Mouse (Mus musculus) heart, embryonic 11.5 days (tissue): ENCODE results near the gene Gm21060. TPM values are rescaled to one million over a fixed set of nuclear protein-coding genes. Genes with fewer than 3 reads are reported as not detected.

Source experiments
- ATAC-seq: fragments of 200-750 bp; cut with Nextera tagmentation; replicated peaks from 2 replicates; pipeline ENCODE4 v1.8.0; 2017; ENCODE audit warnings: moderate library complexity; ENCODE audit not compliant: insufficient number of reproducible peaks, low FRiP score, low TSS enrichment
- H3K27ac ChIP-seq: fragments of 300-500 bp; sonication (generic); 2 replicates; pipeline ENCODE4 v1.5.1; 2014; ENCODE audit warnings: mild to moderate bottlenecking, low read depth, low read length
- H3K27me3 ChIP-seq: fragments of 300-500 bp; sonication (generic); 2 replicates; pipeline ENCODE4 v1.6.1; 2014; ENCODE audit warnings: mild to moderate bottlenecking, low read length, mixed read lengths; ENCODE audit not compliant: control insufficient read depth, insufficient read depth
- H3K36me3 ChIP-seq: fragments of 300-500 bp; sonication (generic); 2 replicates; pipeline ENCODE4 v1.6.1; 2014; ENCODE audit warnings: mild to moderate bottlenecking, low read length, moderate library complexity, mixed read lengths; ENCODE audit not compliant: control insufficient read depth, insufficient read depth
- H3K4me1 ChIP-seq: fragments of 300-500 bp; sonication (generic); 2 replicates; pipeline ENCODE4 v1.6.1; 2014; ENCODE audit warnings: low read length; ENCODE audit not compliant: control insufficient read depth, insufficient read depth
- H3K4me2 ChIP-seq: fragments of 300-500 bp; sonication (generic); 2 replicates; pipeline ENCODE4 v1.6.1; 2014; ENCODE audit warnings: mild to moderate bottlenecking, moderate library complexity
- H3K4me3 ChIP-seq: fragments of 300-500 bp; sonication (generic); 2 replicates; pipeline ENCODE4 v1.5.1; 2014; ENCODE audit warnings: low read depth, low read length
- H3K9ac ChIP-seq: fragments of 300-500 bp; sonication (generic); 2 replicates; pipeline ENCODE4 v1.6.1; 2014; ENCODE audit warnings: mild to moderate bottlenecking, low read depth, low read length, moderate library complexity
- H3K9me3 ChIP-seq: fragments of 300-500 bp; sonication (generic); replicated peaks from 2 replicates; pipeline ENCODE4 v1.6.1; 2016; ENCODE audit warnings: low read length; ENCODE audit not compliant: control insufficient read depth
- WGBS: fragments of 180-500 bp; shearing (Covaris S2); extraction: QIAGEN DNeasy Blood & Tissue Kit; methylation state at CpG from one replicate; pipeline ENCODE4 v1.1.7; 2014; ENCODE audit not compliant: insufficient replicate concordance; 5-methylcytosine and 5-hydroxymethylcytosine counted together
- polyA plus RNA-seq: library from polyadenylated mRNA; unstranded; fragments of >200 nt; fragmentation: Nextera tagmentation; extraction: Ambion mirVana; gene quantifications from 2 replicates; pipeline ENCODE4 v1.2.1, GENCODE M21; 2014

Gene Gm21060
- polyA plus RNA-seq, 1 experiment from 2014 or later = not detected

- Histone ChIP-seq H3K9ac (no peak overlapping the region), H3K4me3 (no peak overlapping the region), H3K27me3 (no peaks in the 10 kb centered on the region), H3K36me3 (no peaks in the 10 kb centered on the region), H3K27ac (no peak overlapping the region), H3K4me2 (no peak overlapping the region), H3K4me1 (no peaks in the 10 kb centered on the region), H3K9me3 (no peaks in the 10 kb centered on the region)
- ATAC-seq = no peak
- 17% methylated on average over 7 of the region's 7 CpGs for WGBS
Observed at GRCm38 (mm10) chr19:61267141-61267540, 29.7 kb downstream of the Gm21060 start.

DNA sequence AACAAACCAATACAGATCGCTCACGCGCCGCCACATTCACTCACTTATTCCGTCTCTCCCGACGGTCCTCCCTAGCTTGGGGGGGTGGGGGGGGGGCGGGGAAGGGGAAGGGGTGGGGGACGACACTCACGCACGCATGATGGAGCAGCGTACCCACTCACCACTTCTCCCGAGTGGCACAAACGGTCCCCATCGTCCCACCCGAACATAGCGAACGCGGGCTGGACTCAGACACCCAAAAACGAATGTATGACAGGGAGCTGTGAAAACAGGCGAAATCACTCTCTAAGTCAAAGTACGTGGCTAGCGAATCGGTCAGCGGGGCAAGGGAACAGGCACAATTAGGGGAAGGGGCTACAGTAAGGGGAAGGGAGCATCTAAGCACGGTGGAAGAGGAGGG is 30.2 kb downstream of the Gm21060 start:
- no peak for ATAC-seq
- no peak overlapping the region for H3K9ac ChIP-seq
- H3K36me3 ChIP-seq = no peaks in the 10 kb centered on the region

DNA sequence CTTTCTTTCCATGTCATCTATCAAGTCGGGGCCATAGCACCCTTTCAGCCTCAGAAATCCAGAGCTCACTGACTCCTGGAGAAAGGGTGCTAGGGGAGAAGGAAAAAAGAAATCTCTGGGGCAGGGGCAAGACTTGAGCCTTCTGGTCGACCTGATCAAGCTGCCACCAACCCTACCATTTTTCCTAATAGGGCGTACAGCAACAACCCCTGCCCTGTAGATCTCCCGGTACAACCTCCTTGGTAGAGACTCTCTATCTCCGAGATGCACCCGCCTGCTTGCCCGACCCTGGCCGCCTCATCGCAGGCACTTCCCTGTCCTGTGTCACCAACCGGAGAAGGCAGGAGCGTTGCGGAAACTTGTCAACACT is 30.6 kb downstream of the Gm21060 start:
- H3K4me2 ChIP-seq = no peak overlapping the region
- no peaks in the 10 kb centered on the region for H3K36me3 ChIP-seq
- no peak for ATAC-seq
- no peak overlapping the region for H3K4me3 ChIP-seq
- H3K27me3 ChIP-seq = no peaks in the 10 kb centered on the region
- no peak overlapping the region for H3K27ac ChIP-seq
- WGBS = 2% methylated on average over 12 of the region's 12 CpGs
- H3K4me1 ChIP-seq = no peaks in the 10 kb centered on the region
- H3K9me3 ChIP-seq = no peaks in the 10 kb centered on the region
- H3K9ac ChIP-seq = no peak overlapping the region

More for the DNA sequence above, 30.2 kb downstream of the Gm21060 start:
- H3K4me2 ChIP-seq = no peak overlapping the region
- H3K27me3 ChIP-seq = no peaks in the 10 kb centered on the region
- H3K27ac ChIP-seq = no peak overlapping the region
- no peaks in the 10 kb centered on the region for H3K9me3 ChIP-seq
- H3K4me1 ChIP-seq = no peaks in the 10 kb centered on the region
- H3K4me3 ChIP-seq = no peak overlapping the region
- WGBS = 3% methylated on average over 25 of the region's 26 CpGs

DNA sequence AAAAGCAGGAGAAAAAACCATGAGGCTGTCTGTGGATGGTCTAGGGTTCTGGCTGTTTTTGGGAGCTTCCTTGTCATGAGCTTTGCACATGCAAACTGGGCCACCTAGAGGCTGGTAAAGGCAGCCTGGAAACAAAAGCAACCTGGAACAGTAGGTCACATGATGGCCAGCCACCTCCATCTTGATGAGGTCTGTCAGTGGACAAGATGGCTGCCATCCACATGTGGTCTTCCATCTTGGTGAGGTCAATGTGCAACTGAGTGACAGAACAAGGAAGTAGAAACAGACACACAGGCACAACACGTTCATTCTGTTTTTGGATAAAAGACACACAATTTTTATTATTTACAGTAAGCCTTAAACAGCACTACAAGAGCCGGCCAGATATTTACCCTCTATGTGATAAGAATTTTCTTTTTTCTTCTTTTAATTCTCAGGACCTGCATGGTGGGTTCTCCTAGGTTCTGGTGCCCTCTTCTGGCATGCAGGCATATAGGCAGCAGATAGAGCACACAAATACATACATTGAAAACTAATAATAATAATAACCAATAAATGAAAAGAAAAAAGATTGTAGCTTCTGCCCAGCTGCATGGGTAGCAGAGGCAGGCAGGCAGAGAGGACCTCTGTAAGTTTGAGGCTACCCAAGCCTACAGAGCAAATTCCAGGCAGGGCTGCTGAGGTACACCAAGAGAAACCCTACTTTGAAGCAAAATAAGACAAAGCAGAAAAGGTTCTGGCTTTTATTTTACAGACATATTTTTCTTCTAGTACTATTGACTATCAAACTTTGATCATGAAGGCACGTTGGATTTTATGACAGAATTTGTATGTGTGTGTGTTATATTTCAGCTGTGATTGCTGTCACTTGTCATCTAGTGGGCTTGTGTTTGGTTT is 31.3 kb downstream of the Gm21060 start:
- 23% methylated on average over 3 of the region's 3 CpGs for WGBS
- no peak overlapping the region for H3K27ac ChIP-seq
- no peaks in the 10 kb centered on the region for H3K36me3 ChIP-seq
- H3K4me2 ChIP-seq = no peak overlapping the region
- H3K4me1 ChIP-seq = no peaks in the 10 kb centered on the region
- no peak overlapping the region for H3K4me3 ChIP-seq
- no peaks in the 10 kb centered on the region for H3K27me3 ChIP-seq
- H3K9ac ChIP-seq = no peak overlapping the region
- no peaks in the 10 kb centered on the region for H3K9me3 ChIP-seq
- no peak for ATAC-seq

DNA sequence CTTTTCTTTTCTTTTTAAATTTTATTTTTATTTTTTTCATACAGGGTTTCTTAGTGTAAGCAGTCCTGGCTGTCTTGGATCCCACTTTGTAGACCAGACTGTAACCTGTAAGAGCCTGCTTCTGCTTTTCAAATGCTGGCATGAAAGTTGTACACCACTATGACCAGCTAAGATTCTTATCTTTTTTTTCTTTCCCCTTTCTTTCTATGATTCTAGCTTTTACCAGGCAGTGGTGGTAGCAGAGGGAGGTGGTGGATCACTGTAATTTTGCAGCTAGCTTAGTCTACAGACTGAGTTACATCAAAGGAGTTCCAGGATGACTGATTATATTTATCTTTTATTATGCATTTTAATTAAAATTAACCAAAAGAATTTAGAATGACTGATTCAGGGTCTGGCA is 31.9 kb downstream of the Gm21060 start:
- ATAC-seq = no peak
- Histone ChIP-seq H3K27me3 (no peaks in the 10 kb centered on the region), H3K9me3 (no peaks in the 10 kb centered on the region), H3K27ac (no peak overlapping the region), H3K4me2 (no peak overlapping the region), H3K9ac (no peak overlapping the region), H3K4me3 (no peak overlapping the region), H3K4me1 (no peaks in the 10 kb centered on the region), H3K36me3 (no peaks in the 10 kb centered on the region)

DNA sequence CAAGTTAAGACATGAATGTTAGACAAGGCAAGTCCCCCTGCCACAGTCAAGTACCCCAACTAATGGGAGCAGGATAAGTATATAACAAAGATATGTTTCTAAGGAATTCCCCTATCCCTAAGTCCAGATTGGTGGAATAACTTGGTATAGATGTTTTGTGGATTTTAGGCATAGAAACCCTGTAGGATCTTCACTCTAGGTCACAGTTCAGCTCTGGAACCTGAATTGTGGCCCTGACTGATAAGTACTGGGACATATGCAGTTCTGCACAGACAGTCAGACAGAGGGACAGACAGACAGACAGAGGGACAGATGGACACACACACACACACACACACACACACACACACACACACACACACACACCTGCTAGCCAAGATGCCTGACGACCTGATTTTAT is 32.6 kb downstream of the Gm21060 start:
- no peak overlapping the region for H3K4me3 ChIP-seq
- H3K9me3 ChIP-seq = no peaks in the 10 kb centered on the region
- H3K36me3 ChIP-seq = no peaks in the 10 kb centered on the region
- H3K4me2 ChIP-seq = no peak overlapping the region
- no peak overlapping the region for H3K27ac ChIP-seq
- no peak overlapping the region for H3K9ac ChIP-seq
- no peaks in the 10 kb centered on the region for H3K4me1 ChIP-seq
- no peak for ATAC-seq
- 67% methylated on average over 1 of the region's 1 CpGs for WGBS
- no peaks in the 10 kb centered on the region for H3K27me3 ChIP-seq

DNA sequence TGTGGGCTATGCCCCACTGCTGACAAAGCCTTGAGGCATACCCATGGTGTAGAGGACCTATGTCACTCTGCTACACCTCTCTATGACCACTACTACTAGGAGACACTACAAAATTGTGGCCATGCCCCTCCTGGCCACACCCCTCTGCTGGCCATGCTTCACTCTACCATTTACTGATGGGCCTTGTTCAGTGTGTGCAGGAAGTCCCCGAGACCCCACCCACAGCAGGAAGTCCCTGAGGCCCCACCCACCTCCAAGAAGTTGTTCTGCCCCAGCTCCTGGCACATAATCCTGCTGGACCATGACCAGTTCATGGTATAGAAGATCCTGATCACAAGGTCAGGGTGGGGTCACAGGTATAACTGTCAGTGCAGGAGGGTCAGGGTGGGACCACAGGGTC is 35.6 kb downstream of the Gm21060 start:
- 65% methylated on average over 1 of the region's 1 CpGs for WGBS
- Histone ChIP-seq H3K9ac (no peak overlapping the region), H3K9me3 (no peaks in the 10 kb centered on the region), H3K27me3 (no peaks in the 10 kb centered on the region), H3K4me2 (no peak overlapping the region), H3K36me3 (no peaks in the 10 kb centered on the region), H3K4me1 (no peaks in the 10 kb centered on the region), H3K4me3 (no peak overlapping the region), H3K27ac (no peak overlapping the region)
- no peak for ATAC-seq

GRCm38 (mm10) chr19:61257733-61258132 is 39.1 kb downstream of the Gm21060 start:
- Histone ChIP-seq H3K9me3 (no peaks in the 10 kb centered on the region), H3K9ac (no peak overlapping the region), H3K36me3 (no peaks in the 10 kb centered on the region), H3K4me1 (no peaks in the 10 kb centered on the region), H3K4me2 (no peak overlapping the region), H3K4me3 (no peak overlapping the region), H3K27me3 (no peaks in the 10 kb centered on the region), H3K27ac (no peak overlapping the region)
- 88% methylated on average over 18 of the region's 18 CpGs for WGBS
- ATAC-seq = no peak
